Mouse (Mus musculus) spleen, postnatal 4 days (tissue): Measurements from ENCODE around the gene Trrap.

ENCODE experiments used
- DNase-seq, 2 experiments: peaks; one replicate each; pipeline ENCODE4 v3.0.0; 2022; ENCODE audit warnings: low spot score in 2 of 2

The Trrap gene

DNA sequence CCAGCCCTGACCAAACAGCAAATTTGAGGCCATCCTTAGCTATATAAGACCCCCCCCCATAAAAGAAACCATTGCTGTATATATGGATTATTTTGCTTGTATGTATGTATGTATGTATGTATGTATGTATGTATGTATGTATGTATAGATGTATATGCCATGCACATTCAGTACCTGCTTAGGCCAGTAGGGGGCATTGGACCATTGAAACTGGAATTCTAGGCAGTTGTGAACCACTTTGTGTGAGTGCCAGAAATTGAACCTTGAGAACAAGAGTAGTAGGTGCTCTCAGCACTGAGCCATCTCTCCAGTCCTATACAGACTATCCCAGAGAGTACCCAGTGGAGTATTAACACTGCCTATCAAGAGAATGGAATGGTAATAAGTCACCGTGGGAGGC, 104.2 kb downstream of the Trrap start:
- no peak for DNase-seq

DNA sequence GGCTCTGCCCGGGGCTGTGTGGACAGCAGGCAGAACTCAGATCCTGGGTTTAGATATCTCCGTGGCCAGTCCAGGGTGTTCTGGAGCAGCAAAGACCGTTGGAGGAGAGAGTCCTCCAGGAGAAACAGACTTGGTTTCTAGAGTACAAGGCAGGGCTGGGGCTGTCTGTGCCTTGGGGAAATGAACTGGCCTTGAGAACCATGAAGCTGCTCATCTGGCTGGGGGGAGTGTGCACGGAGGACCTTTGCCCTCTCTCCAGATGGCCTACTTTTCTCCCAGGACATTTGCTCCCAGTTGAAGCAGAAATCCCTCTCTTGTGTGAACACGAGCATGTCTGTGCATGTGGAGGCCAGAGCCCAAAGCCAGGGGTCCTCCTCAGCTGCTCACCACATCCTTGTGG, 104.8 kb downstream of the Trrap start:
- DNase-seq = no peak

DNA sequence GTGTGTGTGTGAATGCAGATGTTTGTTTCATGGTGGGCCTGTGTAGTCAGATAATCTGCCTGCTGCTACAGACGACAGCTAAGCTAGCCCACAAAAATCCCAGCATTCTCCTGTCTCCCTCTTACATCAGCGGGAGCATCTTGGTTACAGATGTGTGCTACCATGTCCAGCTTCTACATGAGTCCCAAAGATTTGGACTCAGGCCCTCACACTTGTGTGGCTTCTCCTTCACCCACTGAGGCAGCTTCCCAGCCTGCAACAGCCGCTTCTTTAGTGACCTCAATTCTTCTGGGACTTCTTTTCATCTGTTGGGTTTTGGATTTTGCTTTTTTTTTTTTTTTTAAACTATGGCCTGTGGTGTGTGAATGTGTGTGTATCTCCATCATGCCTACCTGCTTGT, 105.3 kb downstream of the Trrap start:
- DNase-seq = no peak

DNA sequence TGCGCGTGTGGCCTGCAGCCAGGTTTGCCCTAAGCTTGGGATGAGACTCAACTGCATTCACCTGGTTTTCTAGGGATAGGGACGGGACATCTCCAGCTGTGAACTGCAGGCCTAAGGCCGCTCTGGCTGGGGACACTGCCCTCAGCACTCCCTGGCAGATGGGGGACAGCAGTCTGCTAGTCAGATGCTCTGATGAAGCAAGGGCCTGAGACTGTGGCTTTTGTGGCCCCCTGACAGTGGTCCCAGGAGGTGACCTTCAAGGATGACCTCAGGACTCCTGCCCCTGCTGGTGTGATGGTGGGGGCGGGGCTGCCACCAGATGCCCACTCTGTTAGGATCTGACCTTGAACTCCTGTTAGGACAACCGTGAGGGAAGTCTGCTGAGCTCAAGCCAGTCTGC, 107.7 kb downstream of the Trrap start:
- DNase-seq = no peak

DNA sequence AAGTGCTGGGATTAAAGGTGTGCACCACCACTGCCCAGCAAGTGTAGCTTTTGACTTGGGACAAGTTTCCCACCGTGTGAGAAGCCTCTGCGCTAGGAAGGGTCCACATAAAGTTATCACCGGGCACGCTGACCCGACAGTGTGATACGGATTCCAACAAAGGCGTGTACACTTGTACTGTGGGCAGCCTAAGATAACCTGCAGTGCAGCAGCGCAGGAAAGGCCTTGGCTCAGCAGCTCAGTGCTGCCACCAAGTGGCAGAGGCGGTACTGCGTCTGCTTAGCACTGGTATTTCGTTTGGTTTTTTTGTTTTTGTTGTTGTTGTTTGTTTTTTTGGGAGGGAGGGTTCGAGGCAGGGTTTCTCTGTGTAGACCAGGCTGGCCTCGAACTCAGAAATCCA, 108.4 kb downstream of the Trrap start:
- DNase-seq = peak; percentile 57 to 87

DNA sequence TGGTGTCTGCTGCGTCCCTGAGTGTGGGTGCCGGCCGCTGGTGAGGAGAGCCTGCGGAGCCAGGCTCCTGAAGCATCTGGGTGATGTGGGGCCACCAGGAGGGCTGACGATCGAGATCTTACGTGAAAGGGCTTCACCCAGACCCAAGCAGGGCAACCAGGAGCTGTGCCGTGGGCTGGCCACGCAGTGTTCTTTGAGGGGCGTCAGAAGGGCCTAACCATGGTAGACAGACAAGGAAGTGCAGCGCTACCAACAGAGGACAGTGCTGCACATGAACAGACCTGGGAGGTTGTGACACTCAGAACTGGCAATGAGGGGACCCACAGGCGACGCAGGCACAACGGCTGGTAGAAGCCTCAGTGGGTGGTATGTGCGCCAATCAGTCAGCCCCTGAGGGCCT, 109.5 kb downstream of the Trrap start:
- DNase-seq = no peak

DNA sequence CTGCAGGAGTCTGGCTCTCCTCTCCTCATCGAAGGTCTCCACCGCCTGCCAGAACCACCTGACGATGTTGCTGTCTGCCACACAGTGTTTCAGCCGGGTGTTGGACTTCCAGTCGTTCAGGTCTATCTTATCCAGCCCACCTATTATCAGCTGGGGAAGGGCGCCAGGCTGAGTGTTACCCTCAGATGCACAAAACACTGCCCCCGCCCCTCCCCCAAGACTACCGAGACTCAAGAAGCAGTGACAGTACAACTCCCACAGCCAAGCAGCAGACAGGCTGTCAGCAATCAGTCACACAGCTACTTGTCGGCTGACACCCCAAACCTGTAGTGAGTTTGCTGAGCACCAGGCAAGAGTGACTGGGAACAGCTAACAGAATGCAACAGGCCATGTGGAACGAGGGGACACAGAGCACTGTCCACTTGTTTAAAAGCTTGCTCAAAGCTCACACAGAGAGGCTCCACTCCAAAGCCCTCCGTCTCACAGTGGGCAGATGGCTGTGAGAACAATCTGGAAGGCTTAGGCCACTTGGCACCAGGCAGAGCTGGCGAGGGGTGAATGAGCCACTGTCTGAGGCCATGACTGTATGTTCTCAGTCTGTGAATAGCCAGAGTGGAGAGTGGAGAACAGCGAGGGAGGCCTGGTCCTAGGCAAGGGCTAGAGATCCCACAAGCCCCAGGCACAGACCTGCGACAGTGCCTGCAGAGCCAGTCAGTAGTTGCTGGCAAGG, 114.3 kb downstream of the Trrap start:
- DNase-seq = no peak

DNA sequence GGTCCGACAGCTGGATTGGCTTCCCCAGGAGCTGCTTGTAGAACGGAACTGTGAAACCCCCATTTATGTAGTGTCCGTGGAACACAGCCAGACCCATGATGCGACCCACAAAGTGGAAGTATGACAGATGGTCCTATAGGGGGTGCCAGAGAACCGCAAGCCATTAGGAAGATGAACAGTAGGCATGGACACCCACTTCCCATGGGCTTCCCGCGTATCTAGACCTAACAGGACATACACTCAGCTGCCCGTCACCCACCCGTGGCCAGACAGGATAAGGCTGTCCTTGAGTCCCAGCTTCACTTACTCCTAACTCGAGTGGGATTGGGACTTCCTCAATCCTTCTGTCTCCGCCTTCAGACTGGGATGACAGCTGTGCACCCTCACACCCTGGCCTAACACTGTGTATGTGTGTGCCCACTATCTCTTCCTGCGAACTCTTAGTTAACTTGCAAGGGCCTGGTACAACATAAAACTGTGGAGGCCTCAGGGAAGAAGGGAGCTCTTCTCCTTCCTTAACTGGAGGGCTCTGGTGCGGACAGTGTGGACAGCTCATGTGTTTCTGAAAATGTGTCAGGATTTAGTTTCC, 117.2 kb downstream of the Trrap start:
- DNase-seq = no peak

DNA sequence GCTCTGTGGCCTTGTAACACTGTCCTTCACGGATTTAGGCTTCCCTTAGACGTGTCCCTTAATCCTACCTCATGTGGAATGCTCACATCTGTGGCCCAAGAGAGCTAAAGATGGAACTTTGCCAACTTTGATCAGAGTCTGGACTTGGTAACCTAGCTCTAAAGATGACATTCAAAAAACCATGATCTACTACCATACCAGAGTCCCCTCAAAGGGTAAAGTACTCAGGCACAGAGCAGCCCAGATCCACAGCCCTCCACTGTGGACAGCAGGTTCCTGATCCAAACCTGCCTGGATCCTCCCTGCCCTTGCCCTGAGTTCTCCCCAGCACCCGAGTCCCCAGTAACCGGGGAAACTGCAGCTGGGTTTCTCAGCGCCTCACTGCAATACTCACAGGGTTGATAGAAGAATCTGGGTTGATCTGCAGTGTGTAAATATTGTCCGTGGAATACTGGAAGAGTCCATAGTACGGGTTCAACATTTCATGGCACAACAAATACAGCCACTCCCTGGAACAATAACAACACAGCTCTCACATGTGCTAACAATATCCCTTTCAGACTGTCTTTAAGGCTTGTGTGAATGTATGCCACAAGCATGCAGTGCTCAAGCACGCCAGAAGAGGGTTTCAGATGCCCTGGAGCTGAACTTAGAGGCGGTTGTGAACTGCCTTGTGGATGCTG, 118.6 kb downstream of the Trrap start:
- DNase-seq = no peak

DNA sequence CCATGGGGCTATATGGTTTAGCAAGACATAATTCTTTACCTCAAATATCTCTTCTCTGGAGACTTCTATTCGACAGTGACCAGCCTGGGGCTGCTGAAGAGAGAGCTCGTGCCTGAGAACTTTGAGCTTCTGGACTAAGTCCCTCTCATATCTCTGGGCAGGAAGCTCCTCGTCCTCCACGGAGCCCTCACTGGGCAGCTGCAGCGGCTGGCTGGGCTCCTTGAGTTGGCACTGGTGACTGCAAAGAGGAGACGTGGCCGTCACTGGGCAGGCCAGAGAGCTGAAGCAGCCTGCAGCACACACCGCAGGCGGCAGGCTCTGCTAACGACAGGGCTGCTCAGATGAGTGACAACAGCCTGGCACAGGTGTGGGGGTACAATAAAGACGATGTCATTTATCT, 123.7 kb downstream of the Trrap start:
- DNase-seq = no peak

DNA sequence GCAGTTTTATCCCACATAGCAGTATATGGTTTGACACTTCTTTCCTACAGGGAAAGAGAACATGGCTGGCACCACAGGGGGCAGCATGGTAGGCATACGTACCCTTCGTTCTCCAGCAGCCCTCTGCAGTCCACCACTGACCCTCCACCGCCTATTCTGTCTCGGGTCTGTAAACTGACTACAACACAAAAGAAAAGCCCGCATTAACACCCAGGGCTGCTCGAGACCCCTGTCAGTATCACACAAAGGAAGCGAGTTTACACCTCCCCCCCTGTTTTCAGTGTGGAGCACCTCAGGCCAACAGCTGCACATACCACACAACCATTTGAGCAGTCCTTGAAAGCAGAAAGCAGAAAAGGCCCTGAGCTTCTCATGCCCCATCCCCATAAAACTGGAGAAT, 130.3 kb downstream of the Trrap start:
- DNase-seq = no peak

DNA sequence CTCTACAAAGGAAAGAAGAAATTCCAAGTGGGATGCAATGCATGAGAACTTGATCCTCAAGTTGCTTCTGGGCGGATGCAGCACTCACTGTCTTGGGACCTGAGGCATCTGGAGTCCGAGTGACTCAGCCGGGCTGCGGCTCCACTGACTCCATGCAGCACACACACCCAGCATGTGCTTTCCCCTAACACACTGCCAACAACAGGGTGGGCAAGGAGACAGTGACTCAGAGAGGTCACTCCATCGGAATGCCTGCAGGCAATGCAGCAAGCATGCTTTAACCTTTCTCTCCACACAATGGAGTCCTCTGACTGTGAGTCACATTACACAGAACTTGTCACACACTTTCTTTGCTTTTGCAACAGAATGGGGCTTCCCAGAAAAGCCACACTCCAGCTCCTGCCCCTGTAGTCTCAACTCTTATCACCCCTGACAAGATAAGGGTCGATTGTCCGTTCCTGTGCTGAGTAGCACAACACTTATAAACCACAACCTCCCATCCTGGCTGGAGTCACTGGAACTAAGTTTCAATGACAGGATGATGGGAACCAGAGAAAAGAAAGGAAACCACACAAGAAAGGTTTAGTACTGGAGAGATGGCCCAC, 131.0 kb downstream of the Trrap start:
- DNase-seq = no peak

DNA sequence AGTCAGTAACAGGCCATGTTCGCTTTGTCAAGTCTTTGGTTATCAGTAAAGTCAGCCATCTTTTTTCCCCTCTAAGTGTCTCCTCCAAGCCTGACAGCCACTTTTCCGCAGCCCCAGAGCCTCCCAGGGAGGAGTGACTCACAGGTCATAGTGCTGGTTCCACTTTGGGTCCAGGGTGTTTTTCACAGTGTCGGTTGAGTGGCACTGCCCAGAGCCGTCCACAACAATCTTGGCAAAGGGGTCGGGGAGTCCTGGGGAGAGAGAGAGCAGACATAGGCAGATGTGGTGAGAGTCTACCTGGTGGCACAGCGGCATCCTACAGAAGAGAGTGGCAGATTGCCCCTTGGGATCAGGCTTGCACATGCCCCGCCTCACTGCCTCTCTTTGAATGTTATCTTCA, 133.5 kb downstream of the Trrap start:
- no peak for DNase-seq

DNA sequence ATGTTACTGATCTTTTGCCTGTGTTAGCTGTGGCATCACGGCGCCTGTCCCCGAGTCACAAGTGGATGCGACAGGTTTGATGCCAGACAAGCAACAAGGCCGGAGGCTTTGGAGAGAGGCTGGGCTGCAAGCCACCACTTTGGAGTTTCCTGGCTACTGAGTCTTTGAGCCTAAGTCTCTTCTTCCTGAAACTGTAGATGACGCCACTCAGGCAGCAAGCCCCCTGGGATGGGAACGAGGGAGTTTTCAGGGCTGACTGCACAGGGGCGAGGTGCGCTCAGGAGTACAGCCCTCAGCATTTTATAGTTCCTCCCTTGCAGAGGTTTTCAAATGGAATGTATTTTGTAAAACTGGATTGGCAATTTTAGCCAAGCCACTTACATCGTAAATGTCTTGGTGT, 134.3 kb downstream of the Trrap start:
- no peak for DNase-seq

DNA sequence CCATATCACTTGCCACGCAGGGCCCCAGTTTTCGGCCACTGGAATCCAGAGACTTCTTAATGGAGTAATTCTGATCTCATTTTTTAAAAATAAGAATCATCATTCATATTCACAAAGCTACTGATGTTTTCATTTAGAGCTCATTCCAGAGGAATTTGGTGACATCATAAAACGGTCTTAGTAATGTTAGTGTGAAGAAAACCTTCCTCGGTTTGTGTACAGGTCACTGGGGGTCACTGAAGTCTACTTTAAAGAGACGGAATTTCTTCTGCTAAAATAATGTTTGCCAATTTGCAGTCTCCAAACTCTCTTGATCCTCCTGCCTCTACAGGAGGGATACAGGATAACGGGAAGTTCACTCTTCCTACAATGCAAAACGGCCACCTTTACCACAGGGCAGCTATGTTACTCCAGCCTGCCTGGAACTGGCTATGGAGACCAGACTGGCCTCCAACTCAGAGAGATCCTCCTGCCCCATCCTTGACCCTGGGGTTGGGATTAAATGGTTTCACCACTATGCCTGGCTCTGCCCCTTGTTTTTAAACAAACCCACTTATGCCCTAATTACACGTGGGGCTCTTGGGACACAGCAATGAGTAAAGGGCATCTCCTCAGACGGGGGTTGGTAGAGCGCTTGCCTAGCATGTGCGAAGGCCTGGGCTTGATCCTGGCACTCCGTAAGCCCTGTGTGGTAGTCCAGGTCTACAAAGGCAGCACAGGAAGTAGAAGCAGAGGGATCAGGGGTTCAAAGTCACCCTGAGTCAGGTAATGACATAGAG, 137.0 kb downstream of the Trrap start:
- DNase-seq = no peak

DNA sequence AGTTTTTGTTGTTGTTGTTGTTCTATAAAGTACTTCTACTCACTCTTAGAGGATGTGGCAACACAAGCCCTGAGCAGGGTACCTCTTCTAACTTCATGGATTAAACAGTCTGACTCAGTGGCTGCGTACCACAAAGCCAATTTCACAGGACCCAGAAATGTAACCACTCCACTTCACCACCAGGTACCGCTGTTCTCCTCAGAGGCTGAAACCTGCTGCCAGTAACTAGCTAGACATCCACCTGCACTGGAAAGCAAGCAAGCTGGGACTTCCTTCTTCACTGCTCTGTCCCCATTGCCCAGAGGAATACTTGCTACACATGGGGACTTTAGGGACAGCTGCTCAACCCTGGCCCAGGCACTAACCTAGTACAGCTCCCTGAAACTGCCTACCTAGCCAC, 140.1 kb downstream of the Trrap start:
- DNase-seq = no peak
